Mouse (Mus musculus) E14TG2a.4 (cell line): ENCODE results near the gene Hsd11b1.

ENCODE experiments used
- CTCF ChIP-seq: conservative IDR thresholded peaks from 2 replicates; pipeline ENCODE4 v1.5.1; 2014; ENCODE audit warnings: low read length
- POU5F1 ChIP-seq: IDR thresholded peaks from 2 replicates; pipeline ENCODE4 v1.6.1; 2014; ENCODE audit warnings: low read length, borderline replicate concordance

DNA sequence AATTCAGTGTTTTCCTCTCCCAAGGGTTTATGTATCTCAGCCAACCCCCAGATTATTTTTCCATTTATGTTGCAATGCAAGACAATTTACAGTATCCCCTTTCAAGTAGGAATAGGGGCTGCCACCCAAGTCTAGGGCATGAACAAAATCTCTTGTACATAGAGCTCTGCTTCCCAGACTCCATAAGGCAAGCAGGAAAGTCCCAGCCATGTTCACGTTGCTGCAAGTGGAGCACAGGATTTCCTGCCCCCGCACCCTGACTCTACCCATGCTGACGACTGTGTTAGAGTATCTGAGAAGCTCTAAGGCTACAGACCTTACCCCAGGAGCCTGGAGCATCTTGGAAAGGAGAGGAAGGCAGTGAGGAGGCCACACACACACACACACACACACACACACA lies 74.1 kb downstream of the Hsd11b1 start:
- TF ChIP-seq CTCF, result no peak
- TF ChIP-seq POU5F1, result no peak
